Mouse (Mus musculus) CH12.LX (cell line): ENCODE results near the gene Cemip2. TPM values are rescaled to one million over a fixed set of nuclear protein-coding genes. Genes with fewer than 3 reads are reported as not detected.

Experiments used
- DNase-seq: peaks from one replicate; pipeline ENCODE4 v3.0.0-alpha.2; 2013; ENCODE audit errors: extremely low read depth
- H3K27ac ChIP-seq: 2 replicates; pipeline ENCODE4 v1.5.1; 2012; ENCODE audit warnings: low read depth, mild to moderate bottlenecking, control low read depth, moderate library complexity; ENCODE audit not compliant: insufficient read depth
- H3K27me3 ChIP-seq: replicated peaks from 2 replicates; pipeline ENCODE3; 2012; ENCODE audit warnings: inconsistent platforms
- H3K36me3 ChIP-seq, 2 experiments: replicated peaks in 1 of 2; 2 replicates each; pipeline versions ENCODE3 to v1.6.1; 2012; ENCODE audit warnings: inconsistent platforms in 1 of 2, low read length in 1 of 2, mild to moderate bottlenecking in 1 of 2, mixed read lengths in 1 of 2, moderate library complexity in 1 of 2; ENCODE audit not compliant: control insufficient read depth in 1 of 2, insufficient read depth in 1 of 2
- H3K4me1 ChIP-seq, 2 experiments: 2 replicates each; pipeline ENCODE4 v1.6.1; 2012; ENCODE audit warnings: inconsistent platforms in 1 of 2, moderate library complexity in 1 of 2; ENCODE audit not compliant: insufficient read depth in 2 of 2, control insufficient read depth in 1 of 2
- H3K4me2 ChIP-seq: 2 replicates; pipeline ENCODE4 v1.6.1; 2012; ENCODE audit warnings: low read depth, mild to moderate bottlenecking, control low read depth; ENCODE audit not compliant: poor library complexity, insufficient read depth, severe bottlenecking
- H3K4me3 ChIP-seq, 3 experiments: fragments of 150-350 bp in 1 of 3; sonication (generic) in 1 of 3; replicated peaks in 1 of 3; 2 replicates each; pipeline versions ENCODE3 to v1.5.1; 2011 to 2012; ENCODE audit warnings: low read depth in 2 of 3, low read length in 2 of 3, mild to moderate bottlenecking in 2 of 3, moderate library complexity in 2 of 3, control low read depth in 1 of 3, improper control_type of control experiment in 1 of 3, inconsistent platforms in 1 of 3, mixed read lengths in 1 of 3; ENCODE audit not compliant: poor library complexity in 1 of 3
- H3K79me2 ChIP-seq: replicated peaks from 2 replicates; pipeline ENCODE4 v1.6.1; 2012; ENCODE audit warnings: mild to moderate bottlenecking, moderate library complexity; ENCODE audit not compliant: control insufficient read depth, poor library complexity, insufficient read depth, severe bottlenecking; ENCODE audit errors: extremely low read depth
- H3K9ac ChIP-seq: 2 replicates; pipeline ENCODE4 v1.6.1; 2012; ENCODE audit warnings: low read depth, mild to moderate bottlenecking, control low read depth, moderate library complexity; ENCODE audit not compliant: insufficient read depth
- H3K9me3 ChIP-seq: replicated peaks from 2 replicates; pipeline ENCODE3; 2012; ENCODE audit warnings: low read length, inconsistent platforms, mixed read lengths
- BHLHE40 ChIP-seq: IDR thresholded peaks from 2 replicates; pipeline ENCODE4 v1.6.1; 2011; ENCODE audit warnings: mild to moderate bottlenecking, low read depth, low read length, improper control_type of control experiment
- CHD1 ChIP-seq: IDR thresholded peaks from 2 replicates; pipeline ENCODE4 v1.6.1; 2012; ENCODE audit warnings: low read depth, low read length, improper control_type of control experiment, inconsistent platforms
- CTCF ChIP-seq, 2 experiments: IDR thresholded peaks in 1 of 2; conservative IDR thresholded peaks in 1 of 2; 2 replicates each; pipeline ENCODE4 v1.5.1; 2011 to 2012; ENCODE audit warnings: low read depth in 2 of 2, low read length in 2 of 2, improper control_type of control experiment in 1 of 2, inconsistent platforms in 1 of 2, mild to moderate bottlenecking in 1 of 2, moderate library complexity in 1 of 2
- EP300 ChIP-seq: IDR thresholded peaks from 2 replicates; pipeline ENCODE4 v1.6.1; 2011; ENCODE audit warnings: low read length, improper control_type of control experiment
- ETS1 ChIP-seq: conservative IDR thresholded peaks from 2 replicates; pipeline ENCODE4 v1.6.1; 2012; ENCODE audit warnings: low read depth, mild to moderate bottlenecking, inconsistent platforms, low read length, improper control_type of control experiment, moderate library complexity
- IRF4 ChIP-seq: IDR thresholded peaks from 2 replicates; pipeline ENCODE4 v1.6.1; 2014; ENCODE audit warnings: low read depth, mild to moderate bottlenecking, inconsistent platforms, low read length, improper control_type of control experiment
- JUND ChIP-seq: conservative IDR thresholded peaks from 2 replicates; pipeline ENCODE4 v1.6.1; 2011; ENCODE audit warnings: low read depth, low read length, improper control_type of control experiment
- KAT2A ChIP-seq: IDR thresholded peaks from 2 replicates; pipeline ENCODE4 v1.6.1; 2012; ENCODE audit warnings: low read length, improper control_type of control experiment, inconsistent platforms; ENCODE audit not compliant: insufficient replicate concordance
- MAFK ChIP-seq: IDR thresholded peaks from 2 replicates; pipeline ENCODE4 v1.6.1; 2011; ENCODE audit warnings: low read length, improper control_type of control experiment; ENCODE audit not compliant: insufficient replicate concordance
- MAX ChIP-seq: IDR thresholded peaks from 2 replicates; pipeline ENCODE4 v1.6.1; 2011; ENCODE audit warnings: low read length, improper control_type of control experiment
- MAZ ChIP-seq: IDR thresholded peaks from 2 replicates; pipeline ENCODE4 v1.6.1; 2012; ENCODE audit warnings: low read depth, mild to moderate bottlenecking, inconsistent platforms, low read length, improper control_type of control experiment, moderate library complexity
- MEF2A ChIP-seq: IDR thresholded peaks from 2 replicates; pipeline ENCODE4 v1.6.1; 2014; ENCODE audit warnings: low read depth, mild to moderate bottlenecking, inconsistent platforms, low read length, improper control_type of control experiment, borderline replicate concordance
- MYC ChIP-seq: IDR thresholded peaks from 2 replicates; pipeline ENCODE4 v1.6.1; 2011; ENCODE audit warnings: low read depth, mild to moderate bottlenecking, improper control_type of control experiment, low read length
- NRF1 ChIP-seq: IDR thresholded peaks from 2 replicates; pipeline ENCODE4 v1.6.1; 2014; ENCODE audit warnings: low read depth, mild to moderate bottlenecking, inconsistent platforms, low read length, improper control_type of control experiment, moderate library complexity
- POLR2A ChIP-seq: IDR thresholded peaks from 2 replicates; pipeline ENCODE4 v1.6.1; 2011; ENCODE audit warnings: low read depth, mild to moderate bottlenecking, improper control_type of control experiment, low read length
- RAD21 ChIP-seq: IDR thresholded peaks from 2 replicates; pipeline ENCODE4 v1.6.1; 2011; ENCODE audit warnings: low read depth, mild to moderate bottlenecking, low read length, improper control_type of control experiment, moderate library complexity
- RCOR1 ChIP-seq: conservative IDR thresholded peaks from 2 replicates; pipeline ENCODE4 v1.6.1; 2012; ENCODE audit warnings: low read depth, mild to moderate bottlenecking, inconsistent platforms, low read length, improper control_type of control experiment
- SIN3A ChIP-seq: IDR thresholded peaks from 2 replicates; pipeline ENCODE4 v1.6.1; 2012; ENCODE audit warnings: low read length, improper control_type of control experiment, inconsistent platforms
- SMC3 ChIP-seq: IDR thresholded peaks from 2 replicates; pipeline ENCODE4 v1.6.1; 2011; ENCODE audit warnings: low read depth, low read length, improper control_type of control experiment
- TBP ChIP-seq: conservative IDR thresholded peaks from 2 replicates; pipeline ENCODE4 v1.6.1; 2011; ENCODE audit warnings: low read depth, low read length, improper control_type of control experiment
- USF1 ChIP-seq: IDR thresholded peaks from 2 replicates; pipeline ENCODE4 v1.6.1; 2014; ENCODE audit warnings: low read depth, mild to moderate bottlenecking, inconsistent platforms, low read length, improper control_type of control experiment
- USF2 ChIP-seq: conservative IDR thresholded peaks from 2 replicates; pipeline ENCODE4 v1.6.1; 2011; ENCODE audit warnings: low read depth, low read length, improper control_type of control experiment
- ZKSCAN1 ChIP-seq: IDR thresholded peaks from 2 replicates; pipeline ENCODE4 v1.6.1; 2012; ENCODE audit warnings: low read depth, inconsistent platforms, low read length, improper control_type of control experiment, borderline replicate concordance
- ZMIZ1 ChIP-seq: IDR thresholded peaks from 2 replicates; pipeline ENCODE4 v1.6.1; 2012; ENCODE audit warnings: low read depth, mild to moderate bottlenecking, inconsistent platforms, low read length, improper control_type of control experiment
- ZNF384 ChIP-seq: IDR thresholded peaks from 2 replicates; pipeline ENCODE4 v1.6.1; 2012; ENCODE audit warnings: low read depth, low read length, improper control_type of control experiment, inconsistent platforms
- dilution Hi-C: fragments of 300-500 bp; cut with MboI; formaldehyde crosslinking; loops from 2 replicates; pipeline ENCODE4 v1.14.3; 2020; ENCODE audit warnings: low sequenced_read_pairs; ENCODE audit not compliant: extremely low pct_unique_long_range_greater_than_20kb, extremely low pct_ligation_motif_present
- in situ Hi-C: fragments of 300-500 bp; cut with MboI; formaldehyde crosslinking; loops from 3 replicates; pipeline ENCODE4 v1.14.3; 2019; ENCODE audit warnings: low sequenced_read_pairs, low pct_ligation_motif_present, low pct_unique_long_range_greater_than_20kb, mixed read lengths
- polyA plus RNA-seq: library from polyadenylated mRNA; unstranded; fragments of >175 nt; gene quantifications from 2 replicates; pipeline ENCODE4 v1.2.1, GENCODE M21; 2012; ENCODE audit warnings: low read depth; ENCODE audit not compliant: insufficient read length
- total RNA-seq, 2 experiments: library from RNA; depleted of rRNA; stranded (reverse); fragments of 300-350 nt in 1 of 2; fragments of >200 nt in 1 of 2; gene quantifications; 2 replicates each; pipeline ENCODE4 v1.2.3; 2012 to 2014

The Cemip2 gene
- total and polyA plus RNA-seq, 3 experiments, result 7.4 to 8.5 (median 7.9) TPM

- TF ChIP-seq KAT2A, result peak; percentile 69; the same call in 1 of the 2 replicates
- TF ChIP-seq USF2, result no peak
- no peak for TF ChIP-seq CTCF (conservative IDR thresholded peaks at IDR 0.05 in 1 of 2, IDR thresholded peaks at IDR 0.05 in 1 of 2; ENCODE audit: low read depth in 2 of 2, low read length in 2 of 2)
- TF ChIP-seq JUND, result peak; percentile 32; the same call in 1 of the 2 replicates
- TF ChIP-seq NRF1, result no peak
- TF ChIP-seq EP300, result peak; percentile 93
- no peak for TF ChIP-seq ZMIZ1
- no peak for TF ChIP-seq RCOR1
- TF ChIP-seq CHD1, result no peak
- TF ChIP-seq MAFK, result 0 out of 2 replicates have a peak, but pooled peaks have one; percentile 25
- TF ChIP-seq POLR2A, result no peak
These were observed 82.0 kb downstream of the Cemip2 start (continued) for GRCm38 (mm10) chr19:21860132-21860531.

GRCm38 (mm10) chr19:21860894-21861293 lies 82.8 kb downstream of the Cemip2 start:
- Histone ChIP-seq H3K9me3 (no peaks in the 10 kb centered on the region), H3K36me3 (peaks cover 0 to 16% of the 10 kb centered on the region in 2 experiments), H3K4me1 (peaks cover 14 to 45% of the 10 kb centered on the region in 2 experiments), H3K4me3 (no peak overlapping the region), H3K27me3 (no peaks in the 10 kb centered on the region), H3K79me2 (no peaks in the 10 kb centered on the region), H3K4me2 (no peak overlapping the region), H3K27ac (no peak overlapping the region), H3K9ac (no peak overlapping the region)
- TF ChIP-seq SIN3A (no peak), BHLHE40 (peak; percentile 87), USF1 (peak; percentile 5; the same call in 1 of the 2 replicates), ZNF384 (peak; percentile 65)
- dilution Hi-C loops, result no loop called here
- peak; percentile 49 for DNase-seq
- in situ Hi-C loops, result loop anchor here (5.0 kb wide), 1 partner anchor 44 kb away; no protein-coding TSS in a partner anchor

- peaks cover 0 to 3% of the 10 kb centered on the region in 2 experiments for H3K36me3 ChIP-seq
- peak; percentile 55; the same call in 1 of the 2 replicates for TF ChIP-seq IRF4
- no peak for TF ChIP-seq SMC3
- peak; percentile 58 for TF ChIP-seq BHLHE40
- no peak for TF ChIP-seq RCOR1
- TF ChIP-seq MAFK, result 0 out of 2 replicates have a peak, but pooled peaks have one; percentile 26
- no peak for TF ChIP-seq USF2
- TF ChIP-seq MEF2A, result 0 out of 2 replicates have a peak, but pooled peaks have one; percentile 22
- peak; percentile 62 for TF ChIP-seq ETS1
- TF ChIP-seq SIN3A, result peak; percentile 37; the same call in 1 of the 2 replicates
- TF ChIP-seq RAD21, result no peak
- no peak for TF ChIP-seq POLR2A
- TF ChIP-seq ZKSCAN1, result no peak
- TF ChIP-seq MAX, result peak; percentile 60; the same call in 1 of the 2 replicates
- no peak for TF ChIP-seq CTCF (conservative IDR thresholded peaks at IDR 0.05 in 1 of 2, IDR thresholded peaks at IDR 0.05 in 1 of 2; ENCODE audit: low read depth in 2 of 2, low read length in 2 of 2)
- TF ChIP-seq MAZ, result no peak
- peak; percentile 43; the same call in 1 of the 2 replicates for TF ChIP-seq MYC
- TF ChIP-seq EP300, result peak; percentile 71
- no peak for TF ChIP-seq TBP
- dilution Hi-C loops, result no loop called here
- no peaks in the 10 kb centered on the region for H3K79me2 ChIP-seq
- peak; percentile 74 for DNase-seq
- H3K4me3 ChIP-seq, result no peak overlapping the region
- H3K27ac ChIP-seq, result no peak overlapping the region
- peaks cover 14 to 49% of the 10 kb centered on the region in 2 experiments for H3K4me1 ChIP-seq
- no peaks in the 10 kb centered on the region for H3K9me3 ChIP-seq
- H3K27me3 ChIP-seq, result no peaks in the 10 kb centered on the region
- no peak overlapping the region for H3K9ac ChIP-seq
- peak overlapping the region; percentile 45; the same call in 1 of the 2 replicates for H3K4me2 ChIP-seq
- in situ Hi-C loops, result loop anchor here (5.0 kb wide), 1 partner anchor 45 kb away; no protein-coding TSS in a partner anchor
These were observed 84.3 kb downstream of the Cemip2 start for GRCm38 (mm10) chr19:21862289-21862990.
